Mouse (Mus musculus) cerebral cortex, adult 2 months (tissue): ENCODE results near the gene 1700020N01Rik.

Source experiments
- WGBS: fragments of 180-500 bp; shearing (Covaris S2); methylation state at CpG from one replicate; pipeline ENCODE4 v1.1.7; 2018; 5-methylcytosine and 5-hydroxymethylcytosine counted together

The 1700020N01Rik gene

GRCm38 (mm10) chr10:21592896-21593380 is at the start of gene 1700020N01Rik:
Gene 1700020N01Rik, plus strand, starts transcription at chr10:21593145.
- whole genome bisulfite sequencing = 97% methylated on average over 22 of the region's 22 CpGs

GRCm38 (mm10) chr10:21543576-21544278 is 49.2 kb upstream of the 1700020N01Rik start:
- 56% methylated on average over 3 of the region's 3 CpGs for WGBS

GRCm38 (mm10) chr10:21544721-21545120 is 48.2 kb upstream of the 1700020N01Rik start:
- WGBS = 95% methylated on average over 4 of the region's 4 CpGs

- WGBS = 63% methylated on average over 6 of the region's 6 CpGs
Measured at GRCm38 (mm10) chr10:21545446-21545845, 47.5 kb upstream of the 1700020N01Rik start.

GRCm38 (mm10) chr10:21548871-21549505 is 44.0 kb upstream of the 1700020N01Rik start:
- 84% methylated on average over 9 of the region's 9 CpGs for WGBS

- 94% methylated on average over 8 of the region's 8 CpGs for WGBS
Measured at GRCm38 (mm10) chr10:21552967-21553682, 39.8 kb upstream of the 1700020N01Rik start.

- 75% methylated on average over 4 of the region's 4 CpGs for WGBS
Measured at GRCm38 (mm10) chr10:21553683-21554035, 39.3 kb upstream of the 1700020N01Rik start.

- 88% methylated on average over 11 of the region's 11 CpGs for WGBS
Measured at GRCm38 (mm10) chr10:21554896-21555580, 37.9 kb upstream of the 1700020N01Rik start.

- WGBS = 75% methylated on average over 15 of the region's 15 CpGs
Measured at GRCm38 (mm10) chr10:21559769-21560168, 33.2 kb upstream of the 1700020N01Rik start.

GRCm38 (mm10) chr10:21561181-21561580 is 31.8 kb upstream of the 1700020N01Rik start:
- 45% methylated on average over 1 of the region's 1 CpGs for WGBS

- 85% methylated on average over 2 of the region's 2 CpGs for WGBS
Measured at GRCm38 (mm10) chr10:21563446-21563845, 29.5 kb upstream of the 1700020N01Rik start.

- 78% methylated on average over 5 of the region's 5 CpGs for WGBS
Measured at GRCm38 (mm10) chr10:21564189-21564588, 28.8 kb upstream of the 1700020N01Rik start.

GRCm38 (mm10) chr10:21566074-21566473 is 26.9 kb upstream of the 1700020N01Rik start:
- 81% methylated on average over 1 of the region's 1 CpGs for WGBS

- 89% methylated on average over 4 of the region's 4 CpGs for WGBS
Measured at GRCm38 (mm10) chr10:21571615-21572014, 21.3 kb upstream of the 1700020N01Rik start.

- WGBS = 64% methylated on average over 4 of the region's 4 CpGs
Measured at GRCm38 (mm10) chr10:21573713-21574112, 19.2 kb upstream of the 1700020N01Rik start.

- WGBS = 72% methylated on average over 11 of the region's 11 CpGs
Measured at GRCm38 (mm10) chr10:21575806-21576378, 17.1 kb upstream of the 1700020N01Rik start.

- 94% methylated on average over 6 of the region's 6 CpGs for WGBS
Measured at GRCm38 (mm10) chr10:21577798-21578197, 15.1 kb upstream of the 1700020N01Rik start.

GRCm38 (mm10) chr10:21581546-21581945 is 11.4 kb upstream of the 1700020N01Rik start:
- WGBS = 82% methylated on average over 1 of the region's 1 CpGs

GRCm38 (mm10) chr10:21587041-21587440 is 5.9 kb upstream of the 1700020N01Rik start:
- 85% methylated on average over 2 of the region's 2 CpGs for WGBS

- 75% methylated on average over 4 of the region's 4 CpGs for WGBS
Measured at GRCm38 (mm10) chr10:21588007-21588852, 4.7 kb upstream of the 1700020N01Rik start.

GRCm38 (mm10) chr10:21600931-21601330 is 8.0 kb downstream of the 1700020N01Rik start:
- whole genome bisulfite sequencing = 57% methylated on average over 5 of the region's 5 CpGs
